Mouse (Mus musculus): ENCODE results near the gene Neu1. TPM values are rescaled to one million over a fixed set of nuclear protein-coding genes. Genes with fewer than 3 reads are reported as not detected.

The Neu1 gene
- polyA plus RNA-seq, 1 experiment, result 4.1 TPM

- no peak overlapping the region for H3K4me3 ChIP-seq (ENCODE audit: control insufficient read depth, low read depth, low read length)
- no peaks in the 10 kb centered on the region for H3K36me3 ChIP-seq (ENCODE audit: control insufficient read depth, insufficient read depth, low read length)
- H3K27me3 ChIP-seq (ENCODE audit: control insufficient read depth, insufficient read depth, low read length), result no peaks in the 10 kb centered on the region
- H3K4me1 ChIP-seq (ENCODE audit: control insufficient read depth, insufficient read depth, low read length), result no peaks in the 10 kb centered on the region; the same call in 1 of the 2 replicates
- TF ChIP-seq CTCF (IDR thresholded peaks at IDR 0.05; ENCODE audit: control insufficient read depth, insufficient read depth, insufficient replicate concordance, low read depth, low read length), result no peak
- no peak for TF ChIP-seq POLR2A (IDR thresholded peaks at IDR 0.05; ENCODE audit: control insufficient read depth, low read depth, low read length)
- H3K27ac ChIP-seq (ENCODE audit: control insufficient read depth, insufficient read depth, low read depth, low read length), result no peak overlapping the region
These were observed 8.1 kb upstream of the Neu1 start for GRCm38 (mm10) chr17:34922939-34923338.

GRCm38 (mm10) chr17:34924258-34924657 is 6.8 kb upstream of the Neu1 start:
- no peaks in the 10 kb centered on the region; the same call in 1 of the 2 replicates for H3K4me1 ChIP-seq (ENCODE audit: control insufficient read depth, insufficient read depth, low read length)
- TF ChIP-seq POLR2A (IDR thresholded peaks at IDR 0.05; ENCODE audit: control insufficient read depth, low read depth, low read length) (no peak), CTCF (IDR thresholded peaks at IDR 0.05; ENCODE audit: control insufficient read depth, insufficient read depth, insufficient replicate concordance, low read depth, low read length) (no peak)
- no peak overlapping the region for H3K27ac ChIP-seq (ENCODE audit: control insufficient read depth, insufficient read depth, low read depth, low read length)
- H3K36me3 ChIP-seq (ENCODE audit: control insufficient read depth, insufficient read depth, low read length), result no peaks in the 10 kb centered on the region
- no peak overlapping the region for H3K4me3 ChIP-seq (ENCODE audit: control insufficient read depth, low read depth, low read length)
- H3K27me3 ChIP-seq (ENCODE audit: control insufficient read depth, insufficient read depth, low read length), result no peaks in the 10 kb centered on the region

- Histone ChIP-seq H3K4me1 (ENCODE audit: control insufficient read depth, insufficient read depth, low read length) (peaks cover 13% of the 10 kb centered on the region), H3K4me3 (ENCODE audit: control insufficient read depth, low read depth, low read length) (no peak overlapping the region), H3K27me3 (ENCODE audit: control insufficient read depth, insufficient read depth, low read length) (no peaks in the 10 kb centered on the region), H3K36me3 (ENCODE audit: control insufficient read depth, insufficient read depth, low read length) (no peaks in the 10 kb centered on the region), H3K27ac (ENCODE audit: control insufficient read depth, insufficient read depth, low read depth, low read length) (no peak overlapping the region)
- no peak for TF ChIP-seq CTCF (IDR thresholded peaks at IDR 0.05; ENCODE audit: control insufficient read depth, insufficient read depth, insufficient replicate concordance, low read depth, low read length)
- no peak for TF ChIP-seq POLR2A (IDR thresholded peaks at IDR 0.05; ENCODE audit: control insufficient read depth, low read depth, low read length)
These were observed 3.6 kb upstream of the Neu1 start for GRCm38 (mm10) chr17:34927306-34928019.

- no peak for TF ChIP-seq POLR2A (IDR thresholded peaks at IDR 0.05; ENCODE audit: control insufficient read depth, low read depth, low read length)
- no peak for TF ChIP-seq CTCF (IDR thresholded peaks at IDR 0.05; ENCODE audit: control insufficient read depth, insufficient read depth, insufficient replicate concordance, low read depth, low read length)
- Histone ChIP-seq H3K36me3 (ENCODE audit: control insufficient read depth, insufficient read depth, low read length) (no peaks in the 10 kb centered on the region), H3K4me1 (ENCODE audit: control insufficient read depth, insufficient read depth, low read length) (peaks cover 14% of the 10 kb centered on the region), H3K27ac (ENCODE audit: control insufficient read depth, insufficient read depth, low read depth, low read length) (no peak overlapping the region), H3K4me3 (ENCODE audit: control insufficient read depth, low read depth, low read length) (no peak overlapping the region), H3K27me3 (ENCODE audit: control insufficient read depth, insufficient read depth, low read length) (no peaks in the 10 kb centered on the region)
These were observed 2.2 kb upstream of the Neu1 start for GRCm38 (mm10) chr17:34928841-34929240.

- Histone ChIP-seq H3K4me3 (ENCODE audit: control insufficient read depth, low read depth, low read length) (peak overlapping the region; percentile 90), H3K27ac (ENCODE audit: control insufficient read depth, insufficient read depth, low read depth, low read length) (no peak overlapping the region), H3K27me3 (ENCODE audit: control insufficient read depth, insufficient read depth, low read length) (no peaks in the 10 kb centered on the region), H3K4me1 (ENCODE audit: control insufficient read depth, insufficient read depth, low read length) (peaks cover 26% of the 10 kb centered on the region), H3K36me3 (ENCODE audit: control insufficient read depth, insufficient read depth, low read length) (no peaks in the 10 kb centered on the region)
- no peak for TF ChIP-seq CTCF (IDR thresholded peaks at IDR 0.05; ENCODE audit: control insufficient read depth, insufficient read depth, insufficient replicate concordance, low read depth, low read length)
- TF ChIP-seq POLR2A (IDR thresholded peaks at IDR 0.05; ENCODE audit: control insufficient read depth, low read depth, low read length), result no peak
These were observed 664 bp downstream of the Neu1 start for GRCm38 (mm10) chr17:34931735-34932098.

GRCm38 (mm10) chr17:34932287-34932686 is 1.2 kb downstream of the Neu1 start:
- Histone ChIP-seq H3K36me3 (ENCODE audit: control insufficient read depth, insufficient read depth, low read length) (no peaks in the 10 kb centered on the region), H3K4me3 (ENCODE audit: control insufficient read depth, low read depth, low read length) (no peak overlapping the region), H3K27me3 (ENCODE audit: control insufficient read depth, insufficient read depth, low read length) (no peaks in the 10 kb centered on the region), H3K4me1 (ENCODE audit: control insufficient read depth, insufficient read depth, low read length) (peaks cover 26% of the 10 kb centered on the region), H3K27ac (ENCODE audit: control insufficient read depth, insufficient read depth, low read depth, low read length) (no peak overlapping the region)
- no peak for TF ChIP-seq CTCF (IDR thresholded peaks at IDR 0.05; ENCODE audit: control insufficient read depth, insufficient read depth, insufficient replicate concordance, low read depth, low read length)
- no peak for TF ChIP-seq POLR2A (IDR thresholded peaks at IDR 0.05; ENCODE audit: control insufficient read depth, low read depth, low read length)

- Histone ChIP-seq H3K4me3 (ENCODE audit: control insufficient read depth, low read depth, low read length) (peak overlapping the region; percentile 23), H3K27ac (ENCODE audit: control insufficient read depth, insufficient read depth, low read depth, low read length) (no peak overlapping the region), H3K36me3 (ENCODE audit: control insufficient read depth, insufficient read depth, low read length) (no peaks in the 10 kb centered on the region), H3K4me1 (ENCODE audit: control insufficient read depth, insufficient read depth, low read length) (peaks cover 26% of the 10 kb centered on the region), H3K27me3 (ENCODE audit: control insufficient read depth, insufficient read depth, low read length) (no peaks in the 10 kb centered on the region)
- TF ChIP-seq CTCF (IDR thresholded peaks at IDR 0.05; ENCODE audit: control insufficient read depth, insufficient read depth, insufficient replicate concordance, low read depth, low read length), result no peak
- TF ChIP-seq POLR2A (IDR thresholded peaks at IDR 0.05; ENCODE audit: control insufficient read depth, low read depth, low read length), result no peak
These were observed 3.0 kb downstream of the Neu1 start for GRCm38 (mm10) chr17:34934031-34934430.

Measured in testis, adult 2 months (tissue).